Mouse (Mus musculus): ENCODE measurements around the gene Tesc.

- no peak for TF ChIP-seq EP300 (IDR thresholded peaks at IDR 0.05; ENCODE audit: low read depth)
- TF ChIP-seq CTCF (IDR thresholded peaks at IDR 0.05; ENCODE audit: low read depth) = no peak
Measured at GRCm38 (mm10) chr5:118105536-118105935, 78.0 kb downstream of the Tesc start.
